23 mouse cellular contexts compared by ENCODE assay signal in genomic region chr9:44376141-44376540, GRCm38 (mm10). TPM values are rescaled to one million over a fixed set of nuclear protein-coding genes. Genes with fewer than 3 reads are reported as not detected.
DNase-seq lines count a peak whose midpoint lies in the region; ATAC-seq and TF ChIP-seq lines count a peak whose summit lies in the region.
"Had no signal": no experiment of that assay in that cellular context is flagged by ENCODE, and none has a peak within 500 bp of the region (broad histone marks: within the 10 kb centered on the region; RNA-seq: fewer than 3 reads in every experiment).

No protein-coding gene starts in this region.

- no peak for ATAC-seq in liver, postnatal 0 days
- ATAC-seq: forebrain, embryonic 14.5 days; forebrain, embryonic 16.5 days; Patski had no signal

- H3K36me3 ChIP-seq in liver, adult 2 months (ENCODE audit: control insufficient read depth, insufficient read depth, low read length) = peaks cover 3% of the 10 kb centered on the region; the same call in 1 of the 2 replicates
- peaks cover 8% of the 10 kb centered on the region for H3K36me3 ChIP-seq in liver, postnatal 0 days (replicated peaks; ENCODE audit: insufficient read depth, low read length)

- no peak overlapping the region for H3K9ac ChIP-seq in liver, adult 2 months (ENCODE audit: low read depth, low read length)
- H3K9ac ChIP-seq in liver, postnatal 0 days (replicated peaks) = no peak overlapping the region
- H3K9ac ChIP-seq: embryonic facial prominence, embryonic 13.5 days; embryonic facial prominence, embryonic 15.5 days; forebrain, embryonic 12.5 days had no signal

- H3K4me2 ChIP-seq in liver, postnatal 0 days (ENCODE audit: low read depth, low read length) = no peak overlapping the region
- H3K4me2 ChIP-seq: embryonic facial prominence, embryonic 13.5 days; embryonic facial prominence, embryonic 15.5 days; forebrain, embryonic 12.5 days had no signal

- peaks cover 20% of the 10 kb centered on the region for H3K4me1 ChIP-seq in liver, adult 2 months (ENCODE audit: control insufficient read depth, insufficient read depth, low read length)
- H3K4me1 ChIP-seq in liver, postnatal 0 days (ENCODE audit: insufficient read depth) = peaks cover 27% of the 10 kb centered on the region

- H3K79me2 ChIP-seq in liver, adult 2 months (ENCODE audit: control insufficient read depth, insufficient read depth, low read length) = peaks cover 16% of the 10 kb centered on the region; the same call in 1 of the 2 replicates

- no peak for TF ChIP-seq CTCF in liver, adult 2 months (IDR thresholded peaks at IDR 0.05; ENCODE audit: low read depth, low read length)
- no peak for TF ChIP-seq CTCF in liver, postnatal 0 days (IDR thresholded peaks at IDR 0.05; ENCODE audit: low read depth)

- H3K4me3 ChIP-seq in liver, adult 2 months (ENCODE audit: insufficient read depth, low read depth, low read length) = no peak overlapping the region
- H3K4me3 ChIP-seq in liver, postnatal 0 days (ENCODE audit: low read depth, low read length) = no peak overlapping the region
- H3K4me3 ChIP-seq: embryonic facial prominence, embryonic 13.5 days; embryonic facial prominence, embryonic 15.5 days; erythroblast, embryonic 14.5 days; forebrain, embryonic 10.5 days; forebrain, embryonic 12.5 days had no signal

- DNase-seq in adrenal gland, adult 2 months = peak; percentile 62
- DNase-seq in adrenal gland, postnatal 25 days = no peak
- peak; percentile 76 for DNase-seq in liver, adult 2 months (ENCODE audit: extremely low read depth, low read depth, low spot score)
- no peak for DNase-seq in liver, postnatal 0 days
- peak; percentile 45 for DNase-seq in R1 (ENCODE audit: low read depth, low spot score)
- DNase-seq in cerebellum, adult 11-12 months = no peak
- no peak for DNase-seq in cerebellum, postnatal 14 days
- DNase-seq: adrenal gland, postnatal 14 days; cerebellum, adult 11 months; cerebellum, adult 2 months; cerebellum, adult 9-10 months; cerebellum, postnatal 10 days; cerebellum, postnatal 36 days; embryo, embryonic 11 days had no signal

- H3K27ac ChIP-seq in liver, adult 2 months (replicated peaks; ENCODE audit: insufficient read depth, low read depth, low read length) = peak overlapping the region; percentile 60
- no peak overlapping the region for H3K27ac ChIP-seq in liver, postnatal 0 days (ENCODE audit: low read depth)
- H3K27ac ChIP-seq: embryonic facial prominence, embryonic 13.5 days; embryonic facial prominence, embryonic 15.5 days; forebrain, embryonic 10.5 days; forebrain, embryonic 12.5 days had no signal

- no peak for TF ChIP-seq POLR2A in liver, adult 2 months (IDR thresholded peaks at IDR 0.05; ENCODE audit: extremely low read depth, insufficient read depth, low read length)

- no peak for TF ChIP-seq EP300 in liver, postnatal 0 days (IDR thresholded peaks at IDR 0.05; ENCODE audit: low read depth)

- no peaks in the 10 kb centered on the region for H3K27me3 ChIP-seq in liver, adult 2 months (ENCODE audit: control insufficient read depth, insufficient read depth, low read length)
- H3K27me3 ChIP-seq in liver, postnatal 0 days (ENCODE audit: insufficient read depth, low read length) = no peaks in the 10 kb centered on the region
- H3K27me3 ChIP-seq: embryonic facial prominence, embryonic 13.5 days; embryonic facial prominence, embryonic 15.5 days; forebrain, embryonic 12.5 days; Patski had no signal

- 45% methylated on average over 6 of the region's 6 CpGs for WGBS in liver, adult 2 months
- 89% methylated on average over 6 of the region's 6 CpGs for WGBS in liver, postnatal 0 days (ENCODE audit: insufficient replicate concordance)

- H3K9me3 ChIP-seq in liver, postnatal 0 days (ENCODE audit: low read length) = no peaks in the 10 kb centered on the region
- H3K9me3 ChIP-seq: embryonic facial prominence, embryonic 13.5 days; embryonic facial prominence, embryonic 15.5 days; forebrain, embryonic 10.5 days; forebrain, embryonic 12.5 days; G1E had no signal

RNA-seq across cellular contexts. Expression of gene Hyou1, which starts 3.1 kb away (rescaled TPM):
- total RNA-seq in adrenal gland, adult 2 months (2021) = 100 to 1,000 TPM; 177 to 230 TPM
- 64.3 and 127 TPM in 2 replicates for polyA plus RNA-seq in adrenal gland, adult 2 months (2012; rRNA removed)
- 144 and 148 TPM in 2 replicates for total RNA-seq in adrenal gland, postnatal 25 days (2021)
- total RNA-seq in liver, adult 2 months (2014; rRNA removed) = 87.8 and 131 TPM in 2 replicates
- polyA plus RNA-seq in liver, adult 2 months (2012; rRNA removed) = 75.0 and 111 TPM in 2 replicates
- 5.2 and 6.6 TPM in 2 replicates for polyA plus RNA-seq in liver, postnatal 0 days (2015; fragmentation: Nextera tagmentation; extraction: Ambion mirVana)

RNA-seq across cellular contexts. Expression of gene Vps11, which starts 14.7 kb away (rescaled TPM):
- total RNA-seq in adrenal gland, adult 2 months (2021) = 10 to 100 TPM; 57.9 to 58.4 TPM
- polyA plus RNA-seq in adrenal gland, adult 2 months (2012; rRNA removed) = 32.2 and 39.4 TPM in 2 replicates
- total RNA-seq in adrenal gland, postnatal 25 days (2021) = 52.4 and 74.6 TPM in 2 replicates
- total RNA-seq in liver, adult 2 months (2014; rRNA removed) = 14.5 and 22.0 TPM in 2 replicates
- 15.9 and 17.0 TPM in 2 replicates for polyA plus RNA-seq in liver, adult 2 months (2012; rRNA removed)
- polyA plus RNA-seq in liver, postnatal 0 days (2015; fragmentation: Nextera tagmentation; extraction: Ambion mirVana) = 12.1 and 13.3 TPM in 2 replicates

RNA-seq across cellular contexts. Expression of gene Slc37a4, which starts 20.5 kb away (rescaled TPM):
- total RNA-seq in adrenal gland, adult 2 months (2021) = 10 to 100 TPM; 14.4 to 15.6 TPM
- polyA plus RNA-seq in adrenal gland, adult 2 months (2012; rRNA removed) = 27.9 and 33.5 TPM in 2 replicates
- 21.4 and 27.1 TPM in 2 replicates for total RNA-seq in adrenal gland, postnatal 25 days (2021)
- total RNA-seq in liver, adult 2 months (2014; rRNA removed) = 250 and 307 TPM in 2 replicates
- polyA plus RNA-seq in liver, adult 2 months (2012; rRNA removed) = 153 and 185 TPM in 2 replicates
- 178 and 188 TPM in 2 replicates for polyA plus RNA-seq in liver, postnatal 0 days (2015; fragmentation: Nextera tagmentation; extraction: Ambion mirVana)

RNA-seq across cellular contexts. Expression of gene Rps25, which starts 30.8 kb away (rescaled TPM):
- total RNA-seq in adrenal gland, adult 2 months (2021) = 1,000 to 10,000 TPM; 1,025 to 1,177 TPM
- 21.7 and 23.2 TPM in 2 replicates for polyA plus RNA-seq in adrenal gland, adult 2 months (2012; rRNA removed)
- total RNA-seq in adrenal gland, postnatal 25 days (2021) = 1,083 and 1,176 TPM in 2 replicates
- total RNA-seq in liver, adult 2 months (2014; rRNA removed) = 455 and 516 TPM in 2 replicates
- polyA plus RNA-seq in liver, adult 2 months (2012; rRNA removed) = 82.7 and 98.8 TPM in 2 replicates
- 1,409 and 1,489 TPM in 2 replicates for polyA plus RNA-seq in liver, postnatal 0 days (2015; fragmentation: Nextera tagmentation; extraction: Ambion mirVana)

RNA-seq across cellular contexts. Expression of gene Trappc4, which starts 31.3 kb away (rescaled TPM):
- total RNA-seq in adrenal gland, adult 2 months (2021) = 10 to 100 TPM; 81.3 to 92.1 TPM
- polyA plus RNA-seq in adrenal gland, adult 2 months (2012; rRNA removed) = 44.2 and 51.2 TPM in 2 replicates
- total RNA-seq in adrenal gland, postnatal 25 days (2021) = 89.7 and 92.0 TPM in 2 replicates
- 31.0 and 35.0 TPM in 2 replicates for total RNA-seq in liver, adult 2 months (2014; rRNA removed)
- polyA plus RNA-seq in liver, adult 2 months (2012; rRNA removed) = 28.0 and 30.7 TPM in 2 replicates
- polyA plus RNA-seq in liver, postnatal 0 days (2015; fragmentation: Nextera tagmentation; extraction: Ambion mirVana) = 48.0 and 50.4 TPM in 2 replicates

Comparison
In these comparisons a context has a peak if more than half of its experiments do, and no peak if none do; other contexts are left out.
1. DNase-seq: peak in adrenal gland, adult 2 months (single experiment), liver, adult 2 months (single experiment) and R1 (single experiment); none in adrenal gland, postnatal 25 days (single experiment), liver, postnatal 0 days (single experiment), cerebellum, adult 11-12 months (single experiment) and cerebellum, postnatal 14 days (0 of 2).